Mouse (Mus musculus) liver, embryonic 12.5 days (tissue): ENCODE measurements at regions not wholly inside any gene's neighbourhood (a gene's known extent, or its start where the extent isn't known, plus 50 kb on each side); places are given as distances from the start of the nearest gene placed in this dataset.

Source experiments
- ATAC-seq: fragments of 200-750 bp; cut with Nextera tagmentation; 2 replicates; pipeline ENCODE4 v1.8.0; 2017; ENCODE audit warnings: moderate number of reproducible peaks, mild to moderate bottlenecking, moderate library complexity
- H3K27ac ChIP-seq: fragments of 300-500 bp; sonication (generic); 2 replicates; pipeline ENCODE4 v1.5.1; 2016; ENCODE audit warnings: mild to moderate bottlenecking
- H3K27me3 ChIP-seq: fragments of 300-500 bp; sonication (generic); replicated peaks from 2 replicates; pipeline ENCODE4 v1.6.1; 2016; ENCODE audit warnings: mild to moderate bottlenecking, moderate library complexity
- H3K36me3 ChIP-seq: fragments of 300-500 bp; sonication (generic); 2 replicates; pipeline ENCODE4 v1.6.1; 2016; ENCODE audit warnings: mild to moderate bottlenecking, moderate library complexity
- H3K4me1 ChIP-seq: fragments of 300-500 bp; sonication (generic); 2 replicates; pipeline ENCODE4 v1.6.1; 2016
- H3K4me2 ChIP-seq: fragments of 300-500 bp; sonication (generic); 2 replicates; pipeline ENCODE4 v1.6.1; 2016; ENCODE audit warnings: mild to moderate bottlenecking, moderate library complexity
- H3K4me3 ChIP-seq: fragments of 300-500 bp; sonication (generic); 2 replicates; pipeline ENCODE4 v1.5.1; 2016; ENCODE audit warnings: mild to moderate bottlenecking, moderate library complexity
- H3K9ac ChIP-seq: fragments of 300-500 bp; sonication (generic); 2 replicates; pipeline ENCODE4 v1.6.1; 2016; ENCODE audit warnings: mild to moderate bottlenecking, moderate library complexity
- H3K9me3 ChIP-seq: fragments of 300-500 bp; sonication (generic); replicated peaks from 2 replicates; pipeline ENCODE4 v1.6.1; 2016; ENCODE audit warnings: mild to moderate bottlenecking, moderate library complexity
- WGBS: fragments of 180-500 bp; shearing (Covaris S2); methylation state at CpG from one replicate; pipeline ENCODE4 v1.1.7; 2016; ENCODE audit not compliant: insufficient replicate concordance; 5-methylcytosine and 5-hydroxymethylcytosine counted together

DNA sequence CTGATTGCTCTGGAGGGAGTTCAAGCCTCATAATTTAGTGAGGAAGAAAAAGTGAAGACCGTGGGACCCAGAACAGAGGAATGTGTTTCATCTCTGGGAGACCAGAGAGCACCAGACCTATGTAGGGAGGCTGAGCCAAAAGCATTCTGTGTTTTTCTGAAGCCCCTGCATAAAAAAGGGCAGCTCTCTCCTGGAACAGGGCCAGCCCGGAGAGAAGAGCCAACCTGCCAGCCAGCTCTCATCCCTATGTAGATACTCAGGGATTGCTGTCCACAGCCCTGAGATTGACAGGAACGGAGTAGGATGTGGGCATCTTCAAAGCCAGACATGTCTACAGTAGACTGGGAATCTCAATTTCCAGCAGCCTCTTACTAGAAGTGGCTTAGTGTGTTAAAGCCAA lies 168.0 kb upstream of the Sall1 start:
- no peaks in the 10 kb centered on the region for H3K36me3 ChIP-seq
- 62% methylated on average over 3 of the region's 3 CpGs for WGBS
- no peak for ATAC-seq

DNA sequence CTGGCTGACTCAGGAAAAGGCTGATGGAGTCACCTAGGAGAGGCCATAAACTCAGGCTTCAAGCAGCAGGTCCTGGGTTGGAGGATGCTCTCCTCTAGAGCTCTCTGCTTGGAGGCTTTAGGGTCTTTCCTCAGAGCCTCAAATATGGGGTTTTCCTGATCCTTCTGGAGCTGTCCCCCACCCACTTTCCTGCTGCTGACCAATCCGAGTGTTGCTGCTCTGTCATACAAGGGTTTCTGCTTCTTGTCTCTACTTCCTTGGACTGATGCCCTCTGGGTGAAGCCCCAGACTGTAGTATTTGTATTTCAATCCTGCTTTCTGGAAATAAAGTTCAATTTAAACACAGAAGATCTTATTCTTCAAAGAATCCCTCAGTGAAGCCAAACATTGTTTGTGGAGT lies 166.7 kb upstream of the Sall1 start:
- 47% methylated on average over 1 of the region's 1 CpGs for WGBS

More for the DNA sequence above, 168.0 kb upstream of the Sall1 start:
- Histone ChIP-seq H3K4me3 (no peak overlapping the region), H3K9me3 (no peaks in the 10 kb centered on the region), H3K4me1 (no peaks in the 10 kb centered on the region), H3K9ac (no peak overlapping the region), H3K4me2 (no peak overlapping the region), H3K27me3 (no peaks in the 10 kb centered on the region), H3K27ac (no peak overlapping the region)

GRCm38 (mm10) chr8:89207891-89208290 lies 163.9 kb upstream of the Sall1 start:
- Histone ChIP-seq H3K9ac (no peak overlapping the region), H3K4me1 (no peaks in the 10 kb centered on the region), H3K27ac (no peak overlapping the region), H3K36me3 (no peaks in the 10 kb centered on the region), H3K4me2 (no peak overlapping the region), H3K27me3 (no peaks in the 10 kb centered on the region), H3K9me3 (no peaks in the 10 kb centered on the region), H3K4me3 (no peak overlapping the region)
- ATAC-seq = no peak
- WGBS = 41% methylated on average over 2 of the region's 2 CpGs

More for the DNA sequence above, 166.7 kb upstream of the Sall1 start:
- H3K4me2 ChIP-seq = no peak overlapping the region
- no peak overlapping the region for H3K27ac ChIP-seq
- no peak overlapping the region for H3K4me3 ChIP-seq
- H3K9me3 ChIP-seq = no peaks in the 10 kb centered on the region
- no peak for ATAC-seq
- H3K36me3 ChIP-seq = no peaks in the 10 kb centered on the region
- H3K4me1 ChIP-seq = no peaks in the 10 kb centered on the region
- no peak overlapping the region for H3K9ac ChIP-seq
- no peaks in the 10 kb centered on the region for H3K27me3 ChIP-seq

DNA sequence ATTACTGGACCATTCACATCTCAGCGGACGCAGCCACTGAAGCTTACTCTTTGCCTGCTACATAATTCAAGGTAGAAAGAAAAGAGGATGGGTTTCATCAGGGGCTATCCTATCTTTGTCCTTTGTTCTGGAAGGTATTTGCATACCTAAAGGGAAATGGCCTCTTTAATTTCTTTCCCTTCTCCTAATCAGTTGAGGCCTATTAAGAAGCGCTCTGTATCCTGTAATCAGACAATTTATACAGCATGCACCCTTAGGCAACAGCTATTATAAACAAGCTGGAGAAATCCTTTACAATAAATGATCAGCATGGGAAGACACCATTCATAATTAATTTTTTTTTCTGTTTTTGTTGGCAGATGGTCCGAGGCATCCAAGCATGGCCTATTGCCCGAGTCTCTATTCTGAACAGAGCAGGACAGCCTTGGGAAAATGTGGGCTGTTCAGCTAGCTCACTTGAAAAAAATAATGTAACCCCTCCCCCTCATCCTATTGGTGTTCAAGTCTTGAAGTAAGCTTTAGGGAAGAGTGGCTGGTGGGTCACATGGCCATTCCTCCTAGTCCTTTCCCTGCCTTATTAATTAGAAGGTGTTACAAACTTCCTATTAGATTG lies 158.6 kb upstream of the Sall1 start:
- no peaks in the 10 kb centered on the region for H3K4me1 ChIP-seq
- H3K36me3 ChIP-seq = no peaks in the 10 kb centered on the region
- WGBS = 71% methylated on average over 5 of the region's 5 CpGs
- no peak overlapping the region for H3K9ac ChIP-seq
- H3K4me3 ChIP-seq = no peak overlapping the region
- H3K4me2 ChIP-seq = no peak overlapping the region
- no peak overlapping the region for H3K27ac ChIP-seq
- ATAC-seq = no peak
- no peaks in the 10 kb centered on the region for H3K27me3 ChIP-seq
- H3K9me3 ChIP-seq = no peaks in the 10 kb centered on the region

DNA sequence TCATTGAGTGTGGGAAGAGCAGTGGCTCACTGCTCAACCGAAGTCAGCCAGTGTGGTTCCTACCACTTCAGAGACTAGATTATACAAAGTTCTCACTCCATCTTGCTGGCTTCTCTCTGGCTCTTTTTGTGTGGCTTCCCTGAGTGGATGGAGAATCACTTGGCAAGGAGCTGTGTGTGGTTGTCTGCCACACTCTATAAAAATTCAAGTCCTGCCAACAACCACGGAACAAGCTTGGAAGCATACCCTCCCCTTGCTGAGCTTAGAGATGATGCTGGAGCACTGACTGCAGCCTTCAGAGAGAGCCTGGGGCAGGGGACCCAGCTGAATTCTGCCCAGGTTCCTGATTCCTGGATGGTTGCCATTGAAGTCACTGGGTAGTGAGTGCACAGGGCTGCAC lies 156.3 kb upstream of the Sall1 start:
- no peak overlapping the region for H3K4me3 ChIP-seq
- no peak for ATAC-seq
- 67% methylated on average over 2 of the region's 2 CpGs for WGBS
- H3K27me3 ChIP-seq = no peaks in the 10 kb centered on the region
- no peaks in the 10 kb centered on the region for H3K9me3 ChIP-seq
- H3K4me2 ChIP-seq = no peak overlapping the region
- H3K9ac ChIP-seq = no peak overlapping the region
- no peaks in the 10 kb centered on the region for H3K4me1 ChIP-seq
- H3K27ac ChIP-seq = no peak overlapping the region
- no peaks in the 10 kb centered on the region for H3K36me3 ChIP-seq

DNA sequence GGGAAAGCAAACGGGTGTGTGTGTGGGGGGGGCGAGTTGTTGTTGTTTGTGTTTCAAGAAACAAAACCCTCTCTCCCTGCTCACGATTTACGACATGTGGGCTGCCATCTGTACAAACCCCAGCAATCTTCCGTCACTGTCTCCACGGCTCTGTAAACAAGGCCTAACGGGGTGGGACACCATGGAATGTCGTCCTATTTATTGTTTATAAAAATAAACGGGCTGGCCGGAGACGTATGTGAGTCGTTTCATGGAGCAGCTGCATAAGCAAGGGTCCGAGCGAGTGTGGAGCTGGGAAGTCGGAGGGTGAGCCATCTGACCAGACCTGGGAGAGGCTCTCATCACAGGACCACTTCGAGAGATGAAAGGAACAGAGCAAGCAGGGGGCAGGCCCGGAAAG lies 141.4 kb upstream of the Sall1 start:
- H3K4me3 ChIP-seq = no peak overlapping the region
- no peak for ATAC-seq
- H3K4me1 ChIP-seq = no peaks in the 10 kb centered on the region
- no peaks in the 10 kb centered on the region for H3K9me3 ChIP-seq
- WGBS = 55% methylated on average over 17 of the region's 17 CpGs
- H3K9ac ChIP-seq = no peak overlapping the region
- H3K27ac ChIP-seq = no peak overlapping the region
- H3K27me3 ChIP-seq = no peaks in the 10 kb centered on the region
- H3K4me2 ChIP-seq = no peak overlapping the region
- H3K36me3 ChIP-seq = no peaks in the 10 kb centered on the region

GRCm38 (mm10) chr8:89175631-89176030 lies 131.7 kb upstream of the Sall1 start:
- Histone ChIP-seq H3K27ac (no peak overlapping the region), H3K36me3 (no peaks in the 10 kb centered on the region), H3K4me1 (no peaks in the 10 kb centered on the region), H3K27me3 (no peaks in the 10 kb centered on the region), H3K4me3 (no peak overlapping the region), H3K9ac (no peak overlapping the region), H3K9me3 (no peaks in the 10 kb centered on the region), H3K4me2 (no peak overlapping the region)
- ATAC-seq = no peak
- WGBS = 69% methylated on average over 7 of the region's 7 CpGs

GRCm38 (mm10) chr8:89171561-89171960 lies 127.6 kb upstream of the Sall1 start:
- 56% methylated on average over 5 of the region's 5 CpGs for WGBS
- Histone ChIP-seq H3K4me1 (no peaks in the 10 kb centered on the region), H3K27ac (no peak overlapping the region), H3K4me2 (no peak overlapping the region), H3K4me3 (no peak overlapping the region), H3K27me3 (no peaks in the 10 kb centered on the region), H3K9ac (no peak overlapping the region), H3K36me3 (no peaks in the 10 kb centered on the region), H3K9me3 (no peaks in the 10 kb centered on the region)
- ATAC-seq = no peak

- Histone ChIP-seq H3K27me3 (no peaks in the 10 kb centered on the region), H3K4me2 (no peak overlapping the region), H3K27ac (no peak overlapping the region), H3K36me3 (no peaks in the 10 kb centered on the region), H3K4me1 (no peaks in the 10 kb centered on the region), H3K9me3 (no peaks in the 10 kb centered on the region), H3K9ac (no peak overlapping the region), H3K4me3 (no peak overlapping the region)
- ATAC-seq = no peak
- 39% methylated on average over 7 of the region's 7 CpGs for WGBS
Observed at GRCm38 (mm10) chr8:89169484-89169883, 125.5 kb upstream of the Sall1 start.

DNA sequence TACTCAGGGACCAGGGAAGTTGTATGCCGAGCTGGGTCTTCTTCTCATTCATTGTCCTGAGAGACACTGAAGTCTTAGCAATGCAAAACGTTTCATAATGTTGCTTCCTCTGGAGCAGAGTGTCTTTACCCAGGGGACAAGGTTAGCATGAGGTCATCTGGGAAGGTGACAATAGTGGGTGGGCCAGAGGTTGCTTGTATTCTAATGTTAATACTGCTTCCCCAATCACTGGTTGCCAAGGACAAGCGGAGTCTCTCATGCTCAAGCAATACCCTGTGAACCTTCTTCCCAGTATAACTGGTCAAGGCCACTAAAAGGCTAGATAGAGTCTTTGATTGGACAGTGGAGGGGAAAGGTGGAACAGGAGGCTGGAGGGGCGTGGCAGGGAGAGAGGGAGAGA lies 123.1 kb upstream of the Sall1 start:
- Histone ChIP-seq H3K4me1 (no peaks in the 10 kb centered on the region), H3K9me3 (no peaks in the 10 kb centered on the region)

GRCm38 (mm10) chr8:89156909-89157308 lies 112.9 kb upstream of the Sall1 start:
- Histone ChIP-seq H3K4me3 (no peak overlapping the region), H3K9me3 (no peaks in the 10 kb centered on the region), H3K9ac (no peak overlapping the region), H3K4me2 (no peak overlapping the region), H3K27me3 (no peaks in the 10 kb centered on the region; the same call in 1 of the 2 replicates), H3K36me3 (no peaks in the 10 kb centered on the region), H3K4me1 (no peaks in the 10 kb centered on the region), H3K27ac (no peak overlapping the region)
- WGBS = 86% methylated on average over 1 of the region's 1 CpGs
- no peak for ATAC-seq

More for the DNA sequence above, 123.1 kb upstream of the Sall1 start:
- no peak overlapping the region for H3K4me3 ChIP-seq
- 62% methylated on average over 4 of the region's 4 CpGs for WGBS
- H3K4me2 ChIP-seq = no peak overlapping the region
- no peaks in the 10 kb centered on the region for H3K27me3 ChIP-seq
- H3K27ac ChIP-seq = no peak overlapping the region
- H3K9ac ChIP-seq = no peak overlapping the region
- ATAC-seq = no peak
- H3K36me3 ChIP-seq = no peaks in the 10 kb centered on the region

- no peaks in the 10 kb centered on the region for H3K9me3 ChIP-seq
Observed at GRCm38 (mm10) chr8:89153605-89154004, 109.6 kb upstream of the Sall1 start.

More at GRCm38 (mm10) chr8:89153605-89154004, 109.6 kb upstream of the Sall1 start:
- no peak overlapping the region for H3K9ac ChIP-seq
- no peak overlapping the region for H3K4me2 ChIP-seq
- no peak for ATAC-seq
- WGBS = 50% methylated on average over 3 of the region's 3 CpGs
- no peaks in the 10 kb centered on the region for H3K4me1 ChIP-seq
- no peak overlapping the region for H3K27ac ChIP-seq
- no peaks in the 10 kb centered on the region; the same call in 1 of the 2 replicates for H3K27me3 ChIP-seq
- no peaks in the 10 kb centered on the region for H3K36me3 ChIP-seq
- H3K4me3 ChIP-seq = no peak overlapping the region
